Mouse (Mus musculus) lung, embryonic 14.5 days (tissue): ENCODE data around the gene Gbp2. TPM values are rescaled to one million over a fixed set of nuclear protein-coding genes. Genes with fewer than 3 reads are reported as not detected.
A peak's percentile ranks its signal among the peaks of the same experiment; 100 is the strongest.

ENCODE experiments used
- ATAC-seq: fragments of 200-750 bp; cut with Nextera tagmentation; 2 replicates; pipeline ENCODE4 v1.8.0; 2017; ENCODE audit warnings: mild to moderate bottlenecking, moderate TSS enrichment, moderate library complexity; ENCODE audit not compliant: insufficient read depth
- DNase-seq: peaks from one replicate; pipeline ENCODE4 v3.0.0-alpha.2; 2015
- H3K27ac ChIP-seq: fragments of 300-500 bp; sonication (generic); 2 replicates; pipeline ENCODE4 v1.5.1; 2014; ENCODE audit warnings: low read depth, mild to moderate bottlenecking, moderate library complexity
- H3K27me3 ChIP-seq: fragments of 300-500 bp; sonication (generic); 2 replicates; pipeline ENCODE4 v1.6.1; 2014; ENCODE audit warnings: low read length, control low read depth; ENCODE audit not compliant: insufficient read depth
- H3K36me3 ChIP-seq: fragments of 300-500 bp; sonication (generic); 2 replicates; pipeline ENCODE4 v1.6.1; 2014; ENCODE audit warnings: control low read depth; ENCODE audit not compliant: insufficient read depth
- H3K4me1 ChIP-seq: fragments of 300-500 bp; sonication (generic); 2 replicates; pipeline ENCODE4 v1.6.1; 2014; ENCODE audit warnings: antibody characterized with exemption, control low read depth; ENCODE audit not compliant: insufficient read depth
- H3K4me2 ChIP-seq: fragments of 300-500 bp; sonication (generic); 2 replicates; pipeline ENCODE4 v1.6.1; 2014; ENCODE audit warnings: mild to moderate bottlenecking
- H3K4me3 ChIP-seq: fragments of 300-500 bp; sonication (generic); 2 replicates; pipeline ENCODE4 v1.5.1; 2014; ENCODE audit warnings: low read depth, low read length
- H3K9ac ChIP-seq: fragments of 300-500 bp; sonication (generic); 2 replicates; pipeline ENCODE4 v1.6.1; 2014
- H3K9me3 ChIP-seq: fragments of 300-500 bp; sonication (generic); 2 replicates; pipeline ENCODE4 v1.6.1; 2016; ENCODE audit warnings: low read depth, low read length, control low read depth
- CTCF ChIP-seq: IDR thresholded peaks from 2 replicates; pipeline ENCODE4 v1.5.1; 2016; ENCODE audit warnings: antibody characterized with exemption, low read depth
- WGBS: fragments of 180-500 bp; shearing (Covaris S2); extraction: QIAGEN DNeasy Blood & Tissue Kit; methylation state at CpG from one replicate; pipeline ENCODE4 v1.1.7; 2014; 5-methylcytosine and 5-hydroxymethylcytosine counted together
- polyA plus RNA-seq: library from polyadenylated mRNA; unstranded; fragments of >200 nt; fragmentation: Nextera tagmentation; extraction: Ambion mirVana; gene quantifications from 2 replicates; pipeline ENCODE4 v1.2.1, GENCODE M21; 2014

The Gbp2 gene
- 1.8 and 2.8 TPM in 2 replicates for polyA plus RNA-seq

GRCm38 (mm10) chr3:142620111-142620955, at the start of gene Gbp2:
Gbp2 (plus strand) TSS chr3:142620602.
- peak within 1 kb of the TSS; percentile 59 for H3K4me2 ChIP-seq
- peak; percentile 67 for ATAC-seq
- no peaks in the 10 kb centered on the region for H3K27me3 ChIP-seq
- peak within 1 kb of the TSS; percentile 20 for H3K4me3 ChIP-seq
- no peaks in the 10 kb centered on the region for H3K9me3 ChIP-seq
- H3K9ac ChIP-seq, result no peak within 1 kb of the TSS
- peak within 1 kb of the TSS; percentile 40; the same call in 1 of the 2 replicates for H3K27ac ChIP-seq
- H3K36me3 ChIP-seq, result no peaks in the 10 kb centered on the region
- no peak for TF ChIP-seq CTCF
- DNase-seq, result peak; percentile 58
- WGBS, result 37% methylated on average over 4 of the region's 4 CpGs
- H3K4me1 ChIP-seq, result no peaks in the 10 kb centered on the region

GRCm38 (mm10) chr3:142570738-142571137, 49.7 kb upstream of the Gbp2 start:
- Histone ChIP-seq H3K27me3 (no peaks in the 10 kb centered on the region), H3K36me3 (no peaks in the 10 kb centered on the region), H3K9ac (no peak overlapping the region), H3K4me3 (no peak overlapping the region), H3K4me2 (no peak overlapping the region), H3K4me1 (no peaks in the 10 kb centered on the region), H3K9me3 (no peaks in the 10 kb centered on the region), H3K27ac (no peak overlapping the region)
- DNase-seq (no peak), ATAC-seq (no peak)
- TF ChIP-seq CTCF, result no peak
- WGBS, result 87% methylated on average over 4 of the region's 4 CpGs

GRCm38 (mm10) chr3:142577108-142577507, 43.3 kb upstream of the Gbp2 start:
- Histone ChIP-seq H3K4me2 (no peak overlapping the region), H3K36me3 (no peaks in the 10 kb centered on the region), H3K9me3 (no peaks in the 10 kb centered on the region), H3K4me3 (no peak overlapping the region), H3K9ac (no peak overlapping the region), H3K27ac (no peak overlapping the region), H3K27me3 (no peaks in the 10 kb centered on the region), H3K4me1 (no peaks in the 10 kb centered on the region)
- DNase-seq, result no peak
- 69% methylated on average over 3 of the region's 3 CpGs for WGBS
- no peak for ATAC-seq
- TF ChIP-seq CTCF, result no peak

GRCm38 (mm10) chr3:142578342-142578741, 42.1 kb upstream of the Gbp2 start:
- H3K27me3 ChIP-seq, result no peaks in the 10 kb centered on the region
- no peak overlapping the region for H3K4me2 ChIP-seq
- no peak overlapping the region for H3K4me3 ChIP-seq
- no peak overlapping the region for H3K27ac ChIP-seq
- H3K36me3 ChIP-seq, result no peaks in the 10 kb centered on the region
- TF ChIP-seq CTCF, result no peak
- DNase-seq, result no peak
- H3K4me1 ChIP-seq, result no peaks in the 10 kb centered on the region
- no peak for ATAC-seq
- WGBS, result 82% methylated on average over 4 of the region's 4 CpGs
- no peak overlapping the region for H3K9ac ChIP-seq
- H3K9me3 ChIP-seq, result no peaks in the 10 kb centered on the region

GRCm38 (mm10) chr3:142583067-142583466, 37.3 kb upstream of the Gbp2 start:
- no peak overlapping the region for H3K4me3 ChIP-seq
- no peak overlapping the region for H3K4me2 ChIP-seq
- ATAC-seq (no peak), DNase-seq (no peak)
- H3K27ac ChIP-seq, result no peak overlapping the region
- no peak for TF ChIP-seq CTCF
- 89% methylated on average over 4 of the region's 4 CpGs for WGBS
- H3K27me3 ChIP-seq, result no peaks in the 10 kb centered on the region
- H3K36me3 ChIP-seq, result no peaks in the 10 kb centered on the region
- no peaks in the 10 kb centered on the region for H3K9me3 ChIP-seq
- no peaks in the 10 kb centered on the region for H3K4me1 ChIP-seq
- H3K9ac ChIP-seq, result no peak overlapping the region

GRCm38 (mm10) chr3:142587386-142587785, 33.0 kb upstream of the Gbp2 start:
- ATAC-seq, result no peak
- no peaks in the 10 kb centered on the region for H3K4me1 ChIP-seq
- H3K9ac ChIP-seq, result no peak overlapping the region
- H3K9me3 ChIP-seq, result no peaks in the 10 kb centered on the region
- no peak for TF ChIP-seq CTCF
- no peak overlapping the region for H3K27ac ChIP-seq
- DNase-seq, result peak; percentile 8
- no peaks in the 10 kb centered on the region for H3K36me3 ChIP-seq
- no peak overlapping the region for H3K4me2 ChIP-seq
- no peak overlapping the region for H3K4me3 ChIP-seq
- H3K27me3 ChIP-seq, result no peaks in the 10 kb centered on the region

- no peak overlapping the region for H3K27ac ChIP-seq
- DNase-seq (peak; percentile 9), ATAC-seq (no peak)
- WGBS, result 65% methylated on average over 2 of the region's 2 CpGs
- no peaks in the 10 kb centered on the region for H3K27me3 ChIP-seq
- no peak overlapping the region for H3K4me2 ChIP-seq
- no peak overlapping the region for H3K4me3 ChIP-seq
- H3K36me3 ChIP-seq, result no peaks in the 10 kb centered on the region
- TF ChIP-seq CTCF, result no peak
- H3K4me1 ChIP-seq, result no peaks in the 10 kb centered on the region
- no peak overlapping the region for H3K9ac ChIP-seq
- H3K9me3 ChIP-seq, result no peaks in the 10 kb centered on the region
Measured at GRCm38 (mm10) chr3:142588888-142589287, 31.5 kb upstream of the Gbp2 start.
